Mouse (Mus musculus) liver, embryonic 14.5 days (tissue): Measurements from ENCODE around the gene Bbs1. TPM values are rescaled to one million over a fixed set of nuclear protein-coding genes. Genes with fewer than 3 reads are reported as not detected.

Experiments
- ATAC-seq: fragments of 200-750 bp; cut with Nextera tagmentation; 2 replicates; pipeline ENCODE4 v1.8.0; 2017; ENCODE audit warnings: moderate number of reproducible peaks, mild to moderate bottlenecking, moderate library complexity; ENCODE audit not compliant: insufficient read depth
- DNase-seq, 3 experiments: peaks; one replicate each; pipeline ENCODE4 v3.0.0-alpha.2; 2012 to 2013; ENCODE audit warnings: low read depth in 3 of 3, low spot score in 3 of 3
- H3K27ac ChIP-seq: fragments of 300-500 bp; sonication (generic); 2 replicates; pipeline ENCODE4 v1.5.1; 2014; ENCODE audit warnings: moderate library complexity, mild to moderate bottlenecking, control low read depth, inconsistent platforms
- H3K27me3 ChIP-seq: fragments of 300-500 bp; sonication (generic); 2 replicates; pipeline ENCODE4 v1.6.1; 2014; ENCODE audit warnings: mild to moderate bottlenecking, low read length, moderate library complexity; ENCODE audit not compliant: control insufficient read depth, insufficient read depth
- H3K36me3 ChIP-seq: fragments of 300-500 bp; sonication (generic); replicated peaks from 2 replicates; pipeline ENCODE4 v1.6.1; 2014; ENCODE audit warnings: low read depth; ENCODE audit not compliant: control insufficient read depth, insufficient read depth
- H3K4me1 ChIP-seq, 2 experiments: fragments of 200-500 bp in 1 of 2; fragments of 300-500 bp in 1 of 2; sonication (generic) in 1 of 2; replicated peaks; 2 replicates each; pipeline ENCODE4 v1.6.1; 2012 to 2014; ENCODE audit warnings: antibody characterized with exemption in 1 of 2, inconsistent platforms in 1 of 2, low read length in 1 of 2; ENCODE audit not compliant: control insufficient read depth in 2 of 2, insufficient read depth in 2 of 2
- H3K4me2 ChIP-seq: fragments of 300-500 bp; sonication (generic); 2 replicates; pipeline ENCODE4 v1.6.1; 2014; ENCODE audit warnings: low read depth, mild to moderate bottlenecking, control low read depth, moderate library complexity
- H3K4me3 ChIP-seq, 2 experiments: fragments of 200-500 bp in 1 of 2; fragments of 300-500 bp in 1 of 2; sonication (generic) in 1 of 2; 2 replicates each; pipeline ENCODE4 v1.5.1; 2012 to 2014; ENCODE audit warnings: low read depth in 2 of 2, low read length in 2 of 2, mild to moderate bottlenecking in 2 of 2, control low read depth in 1 of 2, inconsistent platforms in 1 of 2, moderate library complexity in 1 of 2; ENCODE audit not compliant: insufficient read depth in 1 of 2
- H3K9ac ChIP-seq: fragments of 300-500 bp; sonication (generic); replicated peaks from 2 replicates; pipeline ENCODE4 v1.6.1; 2014; ENCODE audit warnings: mild to moderate bottlenecking, control low read depth, moderate library complexity
- H3K9me3 ChIP-seq: fragments of 300-500 bp; sonication (generic); 2 replicates; pipeline ENCODE4 v1.6.1; 2016; ENCODE audit warnings: low read length, mixed read lengths; ENCODE audit not compliant: control insufficient read depth
- CTCF ChIP-seq: IDR thresholded peaks from 2 replicates; pipeline ENCODE4 v1.5.1; 2016; ENCODE audit warnings: antibody characterized with exemption, low read depth, control low read depth
- EP300 ChIP-seq: IDR thresholded peaks from 2 replicates; pipeline ENCODE4 v1.6.1; 2016; ENCODE audit warnings: antibody characterized with exemption, low read depth
- WGBS: fragments of 180-500 bp; shearing (Covaris S2); extraction: QIAGEN DNeasy Blood & Tissue Kit; methylation state at CpG from one replicate; pipeline ENCODE4 v1.1.7; 2014; ENCODE audit not compliant: insufficient replicate concordance; 5-methylcytosine and 5-hydroxymethylcytosine counted together
- polyA plus RNA-seq, 2 experiments: library from polyadenylated mRNA; depleted of rRNA in 1 of 2; stranded (reverse) in 1 of 2; unstranded in 1 of 2; fragments of >200 nt; fragmentation: Nextera tagmentation in 1 of 2; extraction: Ambion mirVana in 1 of 2; gene quantifications; 2 replicates each; pipeline versions ENCODE4 v1.2.1 to v1.2.3; 2012 to 2014

The Bbs1 gene
- polyA plus RNA-seq, 2 experiments, result 0.27 to 1.2 TPM

- H3K4me1 ChIP-seq, result peaks cover 27 to 31% of the 10 kb centered on the region in 2 experiments
- ATAC-seq, result peak; percentile 98
- H3K36me3 ChIP-seq, result no peaks in the 10 kb centered on the region
- DNase-seq, result peak; percentile 82 to 86 (median 85)
- TF ChIP-seq CTCF (peak; percentile 64), EP300 (peak; percentile 93)
- H3K27me3 ChIP-seq, result peaks cover 29% of the 10 kb centered on the region
- WGBS, result 27% methylated on average over 6 of the region's 6 CpGs
- H3K4me3 ChIP-seq, result peak overlapping the region; percentile 51 to 53
- peak overlapping the region; percentile 69 for H3K9ac ChIP-seq
- no peaks in the 10 kb centered on the region for H3K9me3 ChIP-seq
- peak overlapping the region; percentile 96 for H3K27ac ChIP-seq
- peak overlapping the region; percentile 69 for H3K4me2 ChIP-seq
These were observed 47.3 kb downstream of the Bbs1 start for GRCm38 (mm10) chr19:4859081-4859480.

GRCm38 (mm10) chr19:4855951-4856350 lies 50.5 kb downstream of the Bbs1 start:
- peaks cover 27 to 31% of the 10 kb centered on the region in 2 experiments for H3K4me1 ChIP-seq
- peak overlapping the region; percentile 52 to 56 for H3K4me3 ChIP-seq
- H3K9ac ChIP-seq, result peak overlapping the region; percentile 52
- no peaks in the 10 kb centered on the region for H3K36me3 ChIP-seq
- peak overlapping the region; percentile 96 for H3K4me2 ChIP-seq
- 65% methylated on average over 4 of the region's 4 CpGs for WGBS
- no peak overlapping the region for H3K27ac ChIP-seq
- H3K27me3 ChIP-seq, result peaks cover 34% of the 10 kb centered on the region
- TF ChIP-seq EP300 (no peak), CTCF (no peak)
- no peak for DNase-seq
- no peaks in the 10 kb centered on the region for H3K9me3 ChIP-seq
- no peak for ATAC-seq

GRCm38 (mm10) chr19:4855470-4855820 lies 51.0 kb downstream of the Bbs1 start:
- Histone ChIP-seq H3K9ac (peak overlapping the region; percentile 52), H3K4me3 (peak overlapping the region; percentile 52 to 56), H3K36me3 (no peaks in the 10 kb centered on the region), H3K27me3 (peaks cover 34% of the 10 kb centered on the region), H3K9me3 (no peaks in the 10 kb centered on the region), H3K4me2 (peak overlapping the region; percentile 96), H3K4me1 (peaks cover 27 to 31% of the 10 kb centered on the region in 2 experiments), H3K27ac (no peak overlapping the region)
- ATAC-seq (no peak), DNase-seq (no peak)
- WGBS, result 6% methylated on average over 14 of the region's 14 CpGs
- TF ChIP-seq CTCF (no peak), EP300 (no peak)

- DNase-seq, result peak in 2 of 3 experiments; percentile 41 to 42
- Histone ChIP-seq H3K27me3 (peaks cover 34% of the 10 kb centered on the region), H3K36me3 (no peaks in the 10 kb centered on the region), H3K9me3 (no peaks in the 10 kb centered on the region), H3K4me3 (peak within 1 kb of the TSS; percentile 52 to 56), H3K4me2 (peak within 1 kb of the TSS; percentile 96), H3K4me1 (peaks cover 22 to 26% of the 10 kb centered on the region in 2 experiments), H3K27ac (no peak within 1 kb of the TSS), H3K9ac (peak within 1 kb of the TSS; percentile 52)
- 4% methylated on average over 45 of the region's 45 CpGs for WGBS
- no peak for TF ChIP-seq CTCF
- no peak for TF ChIP-seq EP300
- ATAC-seq, result peak; percentile 9; the same call in 1 of the 2 replicates
These were observed 51.6 kb downstream of the Bbs1 start, which contains the start of gene Ctsf for GRCm38 (mm10) chr19:4854552-4855469. TSS of gene Ctsf (plus strand) at chr19:4855130.

DNA sequence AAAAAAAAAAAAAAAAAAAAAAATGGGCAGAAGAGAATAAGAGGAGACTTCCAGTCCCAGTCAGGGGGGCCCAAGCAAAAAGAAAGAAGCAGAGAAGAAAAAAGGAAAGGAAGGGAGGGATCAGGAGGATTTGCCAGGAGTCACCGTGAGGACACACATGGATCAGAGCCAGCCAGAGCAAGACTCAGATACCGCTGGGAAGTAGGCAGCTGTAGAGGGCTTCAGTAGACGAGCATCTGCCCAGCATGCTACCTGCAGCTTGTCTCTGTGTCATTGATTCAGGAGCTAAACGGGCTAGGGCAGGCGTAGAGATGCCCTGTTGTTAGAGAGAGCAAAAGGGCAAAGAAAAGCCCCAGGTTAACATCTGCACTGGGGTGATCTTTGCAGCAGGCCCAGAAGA lies 56.1 kb downstream of the Bbs1 start:
- no peak overlapping the region for H3K9ac ChIP-seq
- no peak for DNase-seq
- WGBS, result 47% methylated on average over 5 of the region's 5 CpGs
- no peak overlapping the region for H3K27ac ChIP-seq
- TF ChIP-seq EP300 (no peak), CTCF (no peak)
- H3K9me3 ChIP-seq, result no peaks in the 10 kb centered on the region
- no peaks in the 10 kb centered on the region for H3K36me3 ChIP-seq
- H3K4me2 ChIP-seq, result no peak overlapping the region
- H3K4me1 ChIP-seq, result peaks cover 0 to 4% of the 10 kb centered on the region in 2 experiments; a peak in 2 of 4 replicates
- peaks cover 25% of the 10 kb centered on the region for H3K27me3 ChIP-seq
- H3K4me3 ChIP-seq, result no peak overlapping the region
- no peak for ATAC-seq
